Mouse (Mus musculus) kidney, adult 9 months (tissue): ENCODE results near the gene Cebpz.

Experiments
- DNase-seq: peaks from one replicate; pipeline ENCODE4 v3.0.0; 2022

Cebpz gene

DNA sequence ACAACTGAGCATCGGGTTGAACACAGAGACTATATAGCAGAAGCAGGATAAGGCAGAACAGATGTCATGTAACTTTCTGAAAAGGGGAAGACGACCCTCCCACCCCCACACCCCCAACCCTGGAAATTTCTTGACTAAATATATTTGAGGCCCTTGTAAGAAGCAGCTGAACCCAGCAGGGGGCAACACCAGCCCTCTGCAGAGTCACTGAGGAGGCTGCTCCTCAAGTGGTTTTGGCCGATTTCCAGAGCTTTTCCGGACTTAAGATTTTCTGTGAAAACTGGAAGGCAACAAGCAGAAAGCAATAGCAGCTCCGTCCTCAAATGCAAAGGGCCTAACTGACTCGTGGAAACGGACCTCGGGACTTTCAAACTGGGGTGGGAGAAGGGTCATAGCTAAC is 41.5 kb downstream of the Cebpz start:
- DNase-seq = peak; percentile 58

DNA sequence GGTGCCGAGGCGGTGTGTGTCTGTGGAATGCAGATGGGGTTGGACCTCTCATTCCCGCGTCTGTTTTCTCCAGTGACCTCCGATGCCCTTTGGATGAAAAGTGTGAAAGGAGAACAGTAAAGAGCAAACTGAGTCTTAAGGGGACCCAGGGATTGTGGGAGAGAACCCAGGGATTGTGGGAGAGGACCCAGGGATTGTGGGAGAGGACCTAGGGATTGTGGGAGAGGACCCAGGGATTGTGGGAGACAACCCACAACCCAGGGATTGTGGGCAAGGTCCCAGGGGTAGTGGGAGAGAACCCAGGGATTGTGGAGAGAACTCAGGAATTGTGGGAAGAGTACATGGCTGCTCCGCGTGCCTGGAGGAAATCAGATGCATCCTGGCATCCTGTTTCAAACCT is 41.9 kb downstream of the Cebpz start:
- no peak for DNase-seq

- DNase-seq = no peak
Measured at GRCm38 (mm10) chr17:78891020-78891419, 45.8 kb downstream of the Cebpz start.

DNA sequence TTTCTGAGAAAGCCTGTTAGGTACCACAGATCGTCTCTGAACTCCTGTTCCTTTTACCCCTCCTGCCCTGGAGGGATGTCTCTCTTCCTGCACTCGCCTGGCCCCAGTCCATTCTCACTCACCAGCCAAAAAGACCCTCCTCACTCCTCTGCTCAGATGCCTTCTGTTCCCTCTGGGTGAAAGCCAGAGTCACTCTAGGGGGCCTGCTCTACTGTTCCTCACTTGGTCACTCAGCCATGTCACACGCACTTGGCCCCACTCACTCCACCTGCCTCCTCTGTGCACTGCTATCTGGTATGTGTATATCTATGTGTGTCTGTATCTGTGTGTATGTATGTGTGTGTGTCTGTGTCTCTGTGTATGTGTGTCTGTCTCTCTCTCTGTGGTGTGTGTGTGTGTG is 47.7 kb downstream of the Cebpz start:
- DNase-seq = no peak

- no peak for DNase-seq
Measured at GRCm38 (mm10) chr17:78888554-78888953, 48.3 kb downstream of the Cebpz start.

DNA sequence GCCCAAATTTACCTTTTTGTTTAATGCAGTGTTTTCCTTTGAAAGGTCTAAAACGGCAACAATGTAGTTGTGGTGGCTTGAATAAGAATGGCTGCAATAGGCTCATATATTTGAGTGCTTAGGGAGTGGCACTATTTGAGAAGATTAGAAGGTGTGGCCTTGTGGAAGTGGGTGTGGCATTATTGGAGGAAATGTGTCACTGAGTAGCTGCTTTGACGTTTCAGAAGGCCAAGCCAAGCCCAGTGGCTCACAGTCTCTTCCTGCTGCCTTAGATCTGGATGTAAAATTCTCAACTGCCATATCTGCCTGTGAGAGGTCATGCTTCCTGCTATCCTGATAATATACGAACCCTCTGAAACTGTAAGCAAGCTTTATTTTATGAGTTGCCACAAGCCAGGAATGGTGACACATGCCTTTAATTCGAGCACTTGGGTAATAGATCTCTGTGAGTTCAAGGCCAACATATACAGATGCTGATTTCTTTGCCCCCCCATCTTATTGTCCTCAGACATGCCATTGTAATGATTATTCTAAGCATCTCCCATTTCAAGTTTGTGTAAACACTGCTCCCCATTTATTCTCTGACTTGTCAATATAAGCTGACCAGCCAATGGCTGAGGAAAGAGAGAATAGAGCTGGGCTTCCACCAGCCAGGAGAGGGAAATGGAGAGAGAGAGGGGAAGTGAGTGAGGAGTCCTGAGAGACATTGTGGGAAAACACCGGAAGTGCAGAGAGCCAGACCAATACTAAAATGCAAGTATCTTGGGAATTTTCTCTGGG is 51.4 kb downstream of the Cebpz start:
- no peak for DNase-seq

GRCm38 (mm10) chr17:78883291-78883690 is 53.6 kb downstream of the Cebpz start:
- DNase-seq = no peak

DNA sequence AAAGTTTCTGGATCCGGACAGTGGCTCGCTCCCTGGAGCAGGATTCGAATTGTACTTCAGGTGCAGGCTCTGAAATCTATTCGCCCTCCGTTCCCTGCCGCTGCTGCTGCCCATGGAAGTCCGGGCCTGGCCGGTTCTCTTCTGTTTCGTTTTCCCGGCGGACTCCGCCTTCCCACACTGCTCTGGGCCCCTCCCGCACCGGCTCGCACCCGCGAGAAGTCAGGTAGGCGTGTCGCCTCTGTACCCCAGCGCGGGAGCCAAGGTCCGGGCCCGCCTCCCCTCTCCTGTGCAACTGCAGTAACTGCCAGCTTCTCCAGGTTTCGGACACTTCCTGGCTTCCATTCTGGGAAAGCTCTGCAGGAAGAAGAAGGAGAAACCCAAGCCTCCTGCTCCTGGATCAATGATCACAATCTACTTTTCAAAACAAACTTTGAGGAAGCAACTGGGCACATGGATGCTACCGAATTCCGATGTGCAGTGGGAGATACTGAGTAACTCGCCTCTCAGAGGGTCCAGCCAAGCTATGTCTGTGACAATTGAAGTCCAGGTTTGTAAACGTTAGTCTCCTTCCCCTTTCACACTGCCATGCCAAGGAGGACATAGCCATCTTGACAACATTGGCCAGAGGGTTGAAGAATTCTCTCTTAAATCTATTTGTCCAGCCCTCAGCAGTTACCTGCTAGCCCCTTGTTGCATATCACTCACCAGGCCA is 54.3 kb downstream of the Cebpz start, which contains the start of gene Eif2ak2:
Eif2ak2 (minus strand) TSS at position 173 of the 712 bp plus-strand sequence.
- peak; percentile 92 for DNase-seq

DNA sequence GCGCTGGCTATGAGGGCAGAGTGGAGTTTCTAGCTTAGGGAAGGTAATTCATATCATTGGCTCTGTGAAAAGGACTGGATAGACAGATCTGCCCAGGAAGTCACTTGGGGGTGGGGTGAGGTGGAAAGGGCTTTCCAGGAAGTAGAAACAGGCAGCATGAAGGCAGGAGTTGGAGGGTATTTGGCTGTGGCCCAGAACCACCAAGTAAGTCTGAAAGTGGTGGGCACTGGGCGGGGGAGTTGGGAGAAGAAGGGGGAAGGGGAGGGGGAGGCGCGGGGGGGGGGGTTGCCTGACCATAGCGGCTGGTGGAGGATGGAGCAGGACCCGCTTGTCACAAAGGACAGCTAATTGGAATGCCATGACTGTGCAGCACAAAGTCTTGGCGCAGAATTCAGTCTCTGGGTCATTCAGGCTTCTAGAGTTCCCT is 55.0 kb downstream of the Cebpz start:
- DNase-seq = peak; percentile 17

DNA sequence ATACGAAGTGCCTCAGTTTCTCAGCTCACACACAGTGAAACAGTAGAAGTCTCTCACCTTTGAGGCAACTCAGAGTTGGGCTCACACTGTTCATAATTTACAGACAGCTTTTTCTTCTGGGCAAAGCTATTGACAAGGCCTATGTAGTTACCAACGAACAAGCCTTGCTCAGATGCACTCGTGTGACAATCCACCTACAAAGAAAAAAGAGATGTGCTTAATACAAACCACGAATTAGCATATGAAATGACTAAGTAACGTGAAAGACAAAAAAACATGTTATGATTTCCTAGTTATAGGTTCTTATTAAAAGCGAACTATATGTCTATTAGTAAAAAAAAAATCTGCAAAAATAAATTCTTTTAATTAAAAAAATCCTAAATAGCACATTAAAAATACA is 63.0 kb downstream of the Cebpz start:
- DNase-seq = no peak
